Mouse (Mus musculus): ENCODE data around the gene Sdhaf4.
"Not testable (repeated sequence)": the region's sequence is repeated elsewhere in the genome, so short reads cannot be mapped to it uniquely, and the experiment has no call there.

The Sdhaf4 gene

GRCm38 (mm10) chr1:24005070-24005804 is at the start of gene Sdhaf4:
Sdhaf4 (minus strand) TSS chr1:24005656.
- DNase-seq: peak; percentile 96

GRCm38 (mm10) chr1:24046730-24047510 is 41.5 kb upstream of the Sdhaf4 start:
- DNase-seq: no peak

- peak; percentile 53 for DNase-seq
Measured at GRCm38 (mm10) chr1:24045627-24046026, 40.2 kb upstream of the Sdhaf4 start.

GRCm38 (mm10) chr1:24043007-24043406 is 37.6 kb upstream of the Sdhaf4 start:
- DNase-seq: no peak

GRCm38 (mm10) chr1:24033759-24034423 is 28.4 kb upstream of the Sdhaf4 start:
- DNase-seq: no peak

GRCm38 (mm10) chr1:24010821-24011220 is 5.4 kb upstream of the Sdhaf4 start:
- DNase-seq: no peak

GRCm38 (mm10) chr1:24010016-24010415 is 4.6 kb upstream of the Sdhaf4 start:
- DNase-seq: no peak

GRCm38 (mm10) chr1:24007621-24008020 is 2.2 kb upstream of the Sdhaf4 start:
- no peak for DNase-seq

- DNase-seq: no peak
Measured at GRCm38 (mm10) chr1:23999318-23999717, 6.1 kb downstream of the Sdhaf4 start.

GRCm38 (mm10) chr1:23998866-23999265 is 6.6 kb downstream of the Sdhaf4 start:
- no peak for DNase-seq

- no peak for DNase-seq
Measured at GRCm38 (mm10) chr1:23998120-23998810, 7.2 kb downstream of the Sdhaf4 start.

- no peak for DNase-seq
Measured at GRCm38 (mm10) chr1:23997493-23997892, 8.0 kb downstream of the Sdhaf4 start.

GRCm38 (mm10) chr1:23995420-23995819 is 10.0 kb downstream of the Sdhaf4 start:
- no peak for DNase-seq

GRCm38 (mm10) chr1:23983118-23983517 is 22.3 kb downstream of the Sdhaf4 start:
- DNase-seq: no peak

- no peak for DNase-seq
Measured at GRCm38 (mm10) chr1:23978281-23978680, 27.2 kb downstream of the Sdhaf4 start.

- not testable (repeated sequence) for DNase-seq
Measured at GRCm38 (mm10) chr1:23971159-23971558, 34.3 kb downstream of the Sdhaf4 start.

- no peak for DNase-seq
Measured at GRCm38 (mm10) chr1:23968027-23968725, 37.3 kb downstream of the Sdhaf4 start.

GRCm38 (mm10) chr1:23966226-23966625 is 39.2 kb downstream of the Sdhaf4 start:
- no peak for DNase-seq

GRCm38 (mm10) chr1:23959415-23959732 is 46.1 kb downstream of the Sdhaf4 start:
- DNase-seq: no peak

GRCm38 (mm10) chr1:23958668-23959414 is 46.6 kb downstream of the Sdhaf4 start:
- no peak for DNase-seq

GRCm38 (mm10) chr1:23958101-23958500 is 47.4 kb downstream of the Sdhaf4 start:
- no peak for DNase-seq

- no peak for DNase-seq
Measured at GRCm38 (mm10) chr1:23955539-23955938, 49.9 kb downstream of the Sdhaf4 start.
